Mouse (Mus musculus) heart, embryonic 14.5 days (tissue): Measurements from ENCODE around the gene Drap1. TPM values are rescaled to one million over a fixed set of nuclear protein-coding genes. Genes with fewer than 3 reads are reported as not detected.
A peak's percentile ranks its signal among the peaks of the same experiment; 100 is the strongest.

Source experiments
- ATAC-seq: fragments of 200-750 bp; cut with Nextera tagmentation; 2 replicates; pipeline ENCODE4 v1.8.0; 2017; ENCODE audit warnings: low read depth, moderate TSS enrichment; ENCODE audit not compliant: insufficient number of reproducible peaks, insufficient read depth, low FRiP score
- H3K27ac ChIP-seq, 2 experiments: fragments of 200-500 bp in 1 of 2; fragments of 300-500 bp in 1 of 2; sonication (generic) in 1 of 2; replicated peaks in 1 of 2; 2 replicates each; pipeline ENCODE4 v1.5.1; 2012 to 2014; ENCODE audit warnings: low read depth in 2 of 2, low read length in 2 of 2, control low read depth in 1 of 2, mild to moderate bottlenecking in 1 of 2, mixed read lengths in 1 of 2; ENCODE audit not compliant: control insufficient read depth in 1 of 2, insufficient read depth in 1 of 2
- H3K27me3 ChIP-seq: fragments of 300-500 bp; sonication (generic); 2 replicates; pipeline ENCODE4 v1.6.1; 2014; ENCODE audit warnings: mild to moderate bottlenecking, low read length, control low read depth; ENCODE audit not compliant: control insufficient read depth, insufficient read depth
- H3K36me3 ChIP-seq: fragments of 300-500 bp; sonication (generic); 2 replicates; pipeline ENCODE4 v1.6.1; 2014; ENCODE audit warnings: mild to moderate bottlenecking, control low read depth, low read length, mixed read lengths; ENCODE audit not compliant: control insufficient read depth, insufficient read depth
- H3K4me1 ChIP-seq, 2 experiments: fragments of 200-500 bp in 1 of 2; fragments of 300-500 bp in 1 of 2; sonication (generic) in 1 of 2; 2 replicates each; pipeline ENCODE4 v1.6.1; 2012 to 2014; ENCODE audit warnings: low read length in 2 of 2, control low read depth in 1 of 2, mixed read lengths in 1 of 2; ENCODE audit not compliant: control insufficient read depth in 2 of 2, insufficient read depth in 2 of 2
- H3K4me2 ChIP-seq: fragments of 300-500 bp; sonication (generic); 2 replicates; pipeline ENCODE4 v1.6.1; 2014; ENCODE audit warnings: mild to moderate bottlenecking, low read length
- H3K4me3 ChIP-seq, 2 experiments: fragments of 200-500 bp in 1 of 2; fragments of 300-500 bp in 1 of 2; sonication (generic) in 1 of 2; 2 replicates each; pipeline ENCODE4 v1.5.1; 2012 to 2014; ENCODE audit warnings: low read length in 2 of 2, mild to moderate bottlenecking in 2 of 2, control low read depth in 1 of 2, low read depth in 1 of 2, moderate library complexity in 1 of 2; ENCODE audit not compliant: control insufficient read depth in 1 of 2, insufficient read depth in 1 of 2
- H3K9ac ChIP-seq: fragments of 300-500 bp; sonication (generic); 2 replicates; pipeline ENCODE4 v1.6.1; 2014; ENCODE audit warnings: mild to moderate bottlenecking, low read length
- H3K9me3 ChIP-seq: fragments of 300-500 bp; sonication (generic); 2 replicates; pipeline ENCODE4 v1.6.1; 2016; ENCODE audit warnings: low read length, control low read depth; ENCODE audit not compliant: control insufficient read depth
- WGBS: fragments of 180-500 bp; shearing (Covaris S2); extraction: QIAGEN DNeasy Blood & Tissue Kit; methylation state at CpG from one replicate; pipeline ENCODE4 v1.1.7; 2014; 5-methylcytosine and 5-hydroxymethylcytosine counted together
- polyA plus RNA-seq: library from polyadenylated mRNA; unstranded; fragments of >200 nt; fragmentation: Nextera tagmentation; extraction: Ambion mirVana; gene quantifications from 2 replicates; pipeline ENCODE4 v1.2.1, GENCODE M21; 2014

Gene Drap1
- polyA plus RNA-seq, 1 experiment from 2014 or later = 178 TPM

DNA sequence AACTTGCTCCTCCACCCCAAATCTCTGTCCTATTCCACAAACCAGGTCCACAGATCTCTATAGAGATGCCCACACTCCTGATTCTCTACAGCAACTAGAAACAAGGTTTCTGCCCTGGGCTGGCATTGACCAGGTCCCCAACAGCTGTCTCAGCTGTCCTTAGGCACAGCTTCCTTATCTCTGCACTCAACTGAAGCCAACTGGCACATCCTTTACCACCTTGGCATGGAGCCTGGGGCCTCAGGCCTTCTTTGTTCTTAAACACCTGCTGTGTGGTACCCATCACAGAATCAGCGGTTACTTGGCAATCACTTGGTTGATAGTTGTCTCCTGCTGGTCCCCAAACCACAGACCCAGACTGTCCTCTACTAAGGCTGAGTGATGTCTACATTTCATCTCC lies 5.6 kb upstream of the Drap1 start:
- no peaks in the 10 kb centered on the region for H3K9me3 ChIP-seq
- H3K27ac ChIP-seq = no peak overlapping the region
- peaks cover 25% of the 10 kb centered on the region for H3K36me3 ChIP-seq
- 92% methylated on average over 1 of the region's 1 CpGs for WGBS
- no peak for ATAC-seq
- H3K27me3 ChIP-seq = no peaks in the 10 kb centered on the region
- no peak overlapping the region for H3K4me2 ChIP-seq
- H3K9ac ChIP-seq = no peak overlapping the region
- H3K4me3 ChIP-seq = no peak overlapping the region
- H3K4me1 ChIP-seq = peaks cover 16 to 30% of the 10 kb centered on the region in 2 experiments

GRCm38 (mm10) chr19:5429806-5430205 lies 5.0 kb upstream of the Drap1 start:
- WGBS = 51% methylated on average over 8 of the region's 8 CpGs
- H3K4me3 ChIP-seq = no peak overlapping the region
- H3K36me3 ChIP-seq = peaks cover 25% of the 10 kb centered on the region
- H3K4me1 ChIP-seq = peaks cover 16 to 30% of the 10 kb centered on the region in 2 experiments
- no peak overlapping the region for H3K4me2 ChIP-seq
- ATAC-seq = no peak
- no peak overlapping the region for H3K9ac ChIP-seq
- no peaks in the 10 kb centered on the region for H3K27me3 ChIP-seq
- H3K27ac ChIP-seq = no peak overlapping the region
- H3K9me3 ChIP-seq = no peaks in the 10 kb centered on the region

GRCm38 (mm10) chr19:5429219-5429618 lies 4.4 kb upstream of the Drap1 start:
- no peak for ATAC-seq
- Histone ChIP-seq H3K9me3 (no peaks in the 10 kb centered on the region), H3K27me3 (no peaks in the 10 kb centered on the region), H3K36me3 (peaks cover 25% of the 10 kb centered on the region), H3K4me1 (peaks cover 16 to 28% of the 10 kb centered on the region in 2 experiments), H3K9ac (no peak overlapping the region), H3K4me2 (no peak overlapping the region), H3K27ac (no peak overlapping the region), H3K4me3 (no peak overlapping the region)
- WGBS = 76% methylated on average over 4 of the region's 4 CpGs

DNA sequence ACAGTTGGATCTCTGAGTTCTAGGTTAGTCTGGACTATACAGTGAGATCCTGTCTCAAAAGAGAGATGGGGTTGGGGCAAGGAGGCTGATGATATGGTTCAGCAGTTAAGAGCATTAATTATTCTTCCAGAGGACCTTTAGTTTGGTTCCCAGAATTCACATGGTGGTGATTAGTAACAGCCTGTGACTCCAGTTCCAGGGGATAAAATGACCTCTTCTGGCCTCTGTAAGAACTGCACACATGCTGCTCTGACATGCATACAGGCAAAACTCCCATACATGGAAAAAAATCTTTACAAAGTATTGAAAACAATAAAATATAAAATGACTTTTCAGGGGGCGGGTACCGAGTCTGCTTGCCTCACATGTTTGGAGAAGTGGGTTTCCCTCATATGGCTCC lies 3.3 kb upstream of the Drap1 start:
- Histone ChIP-seq H3K9ac (no peak overlapping the region), H3K27me3 (no peaks in the 10 kb centered on the region), H3K4me1 (peaks cover 16 to 25% of the 10 kb centered on the region in 2 experiments), H3K4me3 (no peak overlapping the region), H3K36me3 (peaks cover 27% of the 10 kb centered on the region), H3K4me2 (no peak overlapping the region), H3K9me3 (no peaks in the 10 kb centered on the region), H3K27ac (no peak overlapping the region)
- 74% methylated on average over 2 of the region's 2 CpGs for WGBS
- no peak for ATAC-seq

DNA sequence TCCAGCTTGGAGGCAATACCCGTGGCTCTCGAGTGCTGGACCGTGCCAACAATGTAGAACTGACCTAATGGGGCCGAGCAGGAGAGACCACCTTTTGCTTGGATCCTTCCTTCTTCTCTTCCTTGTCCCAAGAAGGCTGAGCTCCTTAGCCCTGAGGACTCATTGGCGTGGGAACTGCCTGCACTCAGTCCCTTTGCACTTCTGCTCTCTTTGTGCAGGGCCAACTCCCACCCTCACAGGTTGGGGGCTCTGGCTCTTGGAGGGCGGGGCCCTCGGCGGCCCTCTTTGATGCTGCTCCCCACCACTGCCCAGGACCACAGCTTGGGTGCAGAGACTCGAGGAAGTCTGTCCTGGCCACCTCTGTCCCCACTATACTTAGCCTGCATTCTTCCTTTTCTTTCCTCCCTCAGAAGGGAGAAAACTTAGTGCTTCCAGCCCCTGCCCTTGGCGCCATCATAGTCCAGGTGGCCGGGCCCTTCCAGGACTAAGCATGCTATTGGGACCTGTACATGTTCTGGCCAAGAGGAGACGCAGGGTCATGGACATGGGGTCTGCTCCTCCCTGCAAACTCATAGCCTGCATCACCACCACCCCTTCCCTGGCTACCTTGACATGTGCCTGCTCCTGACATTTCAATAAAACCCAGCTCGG lies 2.0 kb upstream of the Drap1 start:
- Histone ChIP-seq H3K27me3 (no peaks in the 10 kb centered on the region), H3K36me3 (peaks cover 41% of the 10 kb centered on the region), H3K4me1 (peaks cover 18 to 23% of the 10 kb centered on the region in 2 experiments), H3K9ac (no peak overlapping the region), H3K9me3 (no peaks in the 10 kb centered on the region), H3K4me2 (peak overlapping the region; percentile 88; the same call in 1 of the 2 replicates), H3K4me3 (no peak overlapping the region), H3K27ac (no peak overlapping the region)
- ATAC-seq = no peak
- 90% methylated on average over 13 of the region's 13 CpGs for WGBS

GRCm38 (mm10) chr19:5425906-5426565 lies 1.3 kb upstream of the Drap1 start:
- no peaks in the 10 kb centered on the region for H3K27me3 ChIP-seq
- H3K4me2 ChIP-seq = peak overlapping the region; percentile 88
- no peaks in the 10 kb centered on the region for H3K9me3 ChIP-seq
- WGBS = 90% methylated on average over 18 of the region's 18 CpGs
- peaks cover 48% of the 10 kb centered on the region for H3K36me3 ChIP-seq
- peak overlapping the region; percentile 80 to 92; a peak in 2 of 4 replicates for H3K27ac ChIP-seq
- H3K9ac ChIP-seq = peak overlapping the region; percentile 97
- peak overlapping the region; percentile 84 to 87 for H3K4me3 ChIP-seq
- ATAC-seq = no peak
- H3K4me1 ChIP-seq = peaks cover 18 to 23% of the 10 kb centered on the region in 2 experiments

- peaks cover 66% of the 10 kb centered on the region for H3K36me3 ChIP-seq
- ATAC-seq = peak; percentile 63
- H3K4me1 ChIP-seq = peaks cover 18 to 21% of the 10 kb centered on the region in 2 experiments
- H3K4me2 ChIP-seq = peak overlapping the region; percentile 84
- WGBS = under 1% methylated on average over 34 of the region's 48 CpGs
- H3K27ac ChIP-seq = peak overlapping the region; percentile 86 to 92
- H3K9me3 ChIP-seq = no peaks in the 10 kb centered on the region
- peak overlapping the region; percentile 97 for H3K9ac ChIP-seq
- peak overlapping the region; percentile 87 to 92 for H3K4me3 ChIP-seq
- no peaks in the 10 kb centered on the region for H3K27me3 ChIP-seq
Measured at GRCm38 (mm10) chr19:5424092-5424781, 542 bp downstream of the Drap1 start.
